ENCODE assay signal across 13 mouse cellular contexts in the genomic region with DNA sequence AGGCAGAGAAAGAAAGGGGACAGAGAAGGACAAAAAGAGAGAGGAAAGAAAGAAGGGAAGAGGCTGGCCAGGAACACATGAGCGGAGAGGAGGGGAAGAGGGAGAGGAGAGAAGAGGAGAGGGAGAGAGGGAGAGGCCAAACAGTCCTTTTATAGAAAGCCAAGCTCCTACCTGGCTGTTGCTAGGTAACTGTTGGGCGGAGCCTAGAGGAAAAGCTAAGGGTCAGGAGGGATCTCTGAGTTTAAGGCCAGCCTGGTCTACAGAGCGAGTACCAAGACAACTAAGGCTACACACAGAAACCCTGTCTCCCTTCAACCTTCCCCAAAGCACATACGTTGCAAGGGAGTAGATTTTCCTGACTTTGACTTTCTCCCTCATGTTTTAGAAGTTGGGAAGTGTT. TPM values are rescaled to one million over a fixed set of nuclear protein-coding genes. Genes with fewer than 3 reads are reported as not detected.
A peak's percentile ranks its signal among the peaks of the same experiment; 100 is the strongest.
DNase-seq lines count a peak whose midpoint lies in the region; ATAC-seq and TF ChIP-seq lines count a peak whose summit lies in the region.
"Had no signal": no experiment of that assay in that cellular context is flagged by ENCODE, and none has a peak within 500 bp of the region (broad histone marks: within the 10 kb centered on the region; RNA-seq: fewer than 3 reads in every experiment).

No protein-coding gene starts in this region.

- WGBS in kidney, embryonic 16.5 days = 93% methylated on average over 4 of the region's 4 CpGs
- 89% methylated on average over 4 of the region's 4 CpGs for WGBS in kidney, embryonic 14.5 days
- 86% methylated on average over 4 of the region's 4 CpGs for WGBS in embryonic facial prominence, embryonic 15.5 days

- ATAC-seq in kidney, embryonic 16.5 days (ENCODE audit: low FRiP score, low TSS enrichment) = peak; percentile 17; the same call in 1 of the 2 replicates
- no peak for ATAC-seq in kidney, embryonic 14.5 days (ENCODE audit: low FRiP score, low TSS enrichment)
- ATAC-seq in embryonic facial prominence, embryonic 15.5 days (ENCODE audit: insufficient number of reproducible peaks, low FRiP score, low TSS enrichment, low read depth) = no peak

- no peak for DNase-seq in testis, postnatal 10 days (ENCODE audit: low spot score)
- no peak for DNase-seq in thymus, adult 18-20 months
- no peak for DNase-seq in MN1 (ENCODE audit: low spot score)

- no peaks in the 10 kb centered on the region for H3K27me3 ChIP-seq in kidney, embryonic 16.5 days (ENCODE audit: insufficient read depth, low read length)
- no peaks in the 10 kb centered on the region for H3K27me3 ChIP-seq in kidney, embryonic 14.5 days (ENCODE audit: control insufficient read depth, insufficient read depth, low read length)
- no peaks in the 10 kb centered on the region for H3K27me3 ChIP-seq in testis, adult 2 months (ENCODE audit: control insufficient read depth, insufficient read depth, low read length)
- H3K27me3 ChIP-seq in embryonic facial prominence, embryonic 15.5 days = no peaks in the 10 kb centered on the region
- H3K27me3 ChIP-seq: heart, embryonic 12.5 days; limb, embryonic 15.5 days; neural tube, embryonic 15.5 days; stomach, embryonic 15.5 days had no signal

- H3K4me2 ChIP-seq in kidney, embryonic 16.5 days (replicated peaks; ENCODE audit: low read depth, low read length) = no peak overlapping the region
- no peak overlapping the region for H3K4me2 ChIP-seq in kidney, embryonic 14.5 days (replicated peaks; ENCODE audit: low read depth, low read length)
- H3K4me2 ChIP-seq in embryonic facial prominence, embryonic 15.5 days (replicated peaks) = no peak overlapping the region
- H3K4me2 ChIP-seq: limb, embryonic 15.5 days; neural tube, embryonic 15.5 days had no signal

- H3K4me3 ChIP-seq in kidney, embryonic 16.5 days (ENCODE audit: low read length) = no peak overlapping the region
- H3K4me3 ChIP-seq in kidney, embryonic 14.5 days (ENCODE audit: low read length) = no peak overlapping the region
- H3K4me3 ChIP-seq in testis, adult 2 months (ENCODE audit: control insufficient read depth, low read depth, low read length) = peak overlapping the region; percentile 77
- H3K4me3 ChIP-seq in embryonic facial prominence, embryonic 15.5 days (replicated peaks) = no peak overlapping the region
- H3K4me3 ChIP-seq: heart, embryonic 12.5 days; left cerebral cortex, adult 2 months; limb, embryonic 15.5 days; neural tube, embryonic 15.5 days; stomach, embryonic 15.5 days had no signal

- H3K27ac ChIP-seq in kidney, embryonic 16.5 days (ENCODE audit: low read length) = no peak overlapping the region
- no peak overlapping the region for H3K27ac ChIP-seq in kidney, embryonic 14.5 days (ENCODE audit: low read depth, low read length)
- H3K27ac ChIP-seq in testis, adult 2 months (ENCODE audit: control insufficient read depth, insufficient read depth, low read depth, low read length) = peak overlapping the region; percentile 72
- H3K27ac ChIP-seq in embryonic facial prominence, embryonic 15.5 days (replicated peaks) = 0 out of 2 replicates have a peak overlapping the region, but pooled peaks have one; percentile 22
- H3K27ac ChIP-seq: left cerebral cortex, adult 2 months; limb, embryonic 15.5 days; neural tube, embryonic 15.5 days; stomach, embryonic 15.5 days had no signal

- no peaks in the 10 kb centered on the region for H3K36me3 ChIP-seq in kidney, embryonic 16.5 days (ENCODE audit: insufficient read depth, low read length)
- H3K36me3 ChIP-seq in kidney, embryonic 14.5 days (ENCODE audit: control insufficient read depth, insufficient read depth, low read length) = no peaks in the 10 kb centered on the region
- no peaks in the 10 kb centered on the region for H3K36me3 ChIP-seq in testis, adult 2 months (ENCODE audit: control insufficient read depth, insufficient read depth, low read length)
- H3K36me3 ChIP-seq in embryonic facial prominence, embryonic 15.5 days = no peaks in the 10 kb centered on the region
- H3K36me3 ChIP-seq: G1E; heart, embryonic 12.5 days; limb, embryonic 15.5 days; neural tube, embryonic 15.5 days; stomach, embryonic 15.5 days had no signal

- TF ChIP-seq CTCF in testis, adult 2 months (IDR thresholded peaks at IDR 0.05; ENCODE audit: control insufficient read depth, insufficient read depth, insufficient replicate concordance, low read depth, low read length) = no peak

- H3K9me3 ChIP-seq in kidney, embryonic 16.5 days (ENCODE audit: low read length) = no peaks in the 10 kb centered on the region
- H3K9me3 ChIP-seq in kidney, embryonic 14.5 days (ENCODE audit: control insufficient read depth, low read length) = no peaks in the 10 kb centered on the region
- no peaks in the 10 kb centered on the region for H3K9me3 ChIP-seq in embryonic facial prominence, embryonic 15.5 days (replicated peaks)
- H3K9me3 ChIP-seq: G1E; heart, embryonic 12.5 days; limb, embryonic 15.5 days; neural tube, embryonic 15.5 days; stomach, embryonic 15.5 days had no signal

- H3K4me1 ChIP-seq in kidney, embryonic 16.5 days (ENCODE audit: insufficient read depth, low read length) = peaks cover 8% of the 10 kb centered on the region; the same call in 1 of the 2 replicates
- peaks cover 5% of the 10 kb centered on the region; the same call in 1 of the 2 replicates for H3K4me1 ChIP-seq in kidney, embryonic 14.5 days (ENCODE audit: control insufficient read depth, insufficient read depth, low read length)
- peaks cover 6% of the 10 kb centered on the region for H3K4me1 ChIP-seq in testis, adult 2 months (ENCODE audit: control insufficient read depth, insufficient read depth, low read length)
- H3K4me1 ChIP-seq in embryonic facial prominence, embryonic 15.5 days = peaks cover 24% of the 10 kb centered on the region
- H3K4me1 ChIP-seq: stomach, embryonic 15.5 days had no signal

- 0 out of 2 replicates have a peak, but pooled peaks have one; percentile 31 for TF ChIP-seq POLR2A in testis, adult 2 months (IDR thresholded peaks at IDR 0.05; ENCODE audit: control insufficient read depth, low read depth, low read length)

- no peak overlapping the region for H3K9ac ChIP-seq in kidney, embryonic 16.5 days (replicated peaks; ENCODE audit: low read length)
- H3K9ac ChIP-seq in kidney, embryonic 14.5 days (ENCODE audit: low read depth, low read length) = no peak overlapping the region
- no peak overlapping the region for H3K9ac ChIP-seq in embryonic facial prominence, embryonic 15.5 days
- H3K9ac ChIP-seq: heart, embryonic 12.5 days; limb, embryonic 15.5 days; neural tube, embryonic 15.5 days; stomach, embryonic 15.5 days had no signal

RNA-seq across cellular contexts. Expression of gene Leo1, which starts 6.0 kb away (rescaled TPM):
- 40.1 and 43.1 TPM in 2 replicates for polyA plus RNA-seq in kidney, embryonic 16.5 days (2015; fragmentation: Nextera tagmentation; extraction: Ambion mirVana)
- 36.9 and 45.8 TPM in 2 replicates for polyA plus RNA-seq in kidney, embryonic 14.5 days (2014; fragmentation: Nextera tagmentation; extraction: Ambion mirVana)
- 12.2 and 13.6 TPM in 2 replicates for polyA plus RNA-seq in testis, adult 2 months (2012; rRNA removed)
- 40.1 and 41.5 TPM in 2 replicates for polyA plus RNA-seq in embryonic facial prominence, embryonic 15.5 days (2015; fragmentation: Nextera tagmentation; extraction: Ambion mirVana)

RNA-seq across cellular contexts. Expression of gene Mapk6, which starts 25.5 kb away (rescaled TPM):
- polyA plus RNA-seq in kidney, embryonic 16.5 days (2015; fragmentation: Nextera tagmentation; extraction: Ambion mirVana) = 55.0 and 61.9 TPM in 2 replicates
- polyA plus RNA-seq in kidney, embryonic 14.5 days (2014; fragmentation: Nextera tagmentation; extraction: Ambion mirVana) = 54.8 and 77.6 TPM in 2 replicates
- polyA plus RNA-seq in testis, adult 2 months (2012; rRNA removed) = 204 and 209 TPM in 2 replicates
- 58.1 and 60.2 TPM in 2 replicates for polyA plus RNA-seq in embryonic facial prominence, embryonic 15.5 days (2015; fragmentation: Nextera tagmentation; extraction: Ambion mirVana)

Comparison
In these comparisons a context has a peak if more than half of its experiments do, and no peak if none do; other contexts are left out.
1. H3K27ac ChIP-seq: peak in testis, adult 2 months (single experiment) and embryonic facial prominence, embryonic 15.5 days (single experiment); none in kidney, embryonic 16.5 days (single experiment) and kidney, embryonic 14.5 days (single experiment).